Mouse (Mus musculus) heart, postnatal 0 days (tissue): Measurements from ENCODE around the gene Wipf2.

Experiments
- CTCF ChIP-seq: IDR thresholded peaks from 2 replicates; pipeline ENCODE4 v1.5.1; 2016; ENCODE audit warnings: antibody characterized with exemption, control low read depth, low read depth
- EP300 ChIP-seq: IDR thresholded peaks from 2 replicates; pipeline ENCODE4 v1.6.1; 2016; ENCODE audit warnings: antibody characterized with exemption, low read depth

DNA sequence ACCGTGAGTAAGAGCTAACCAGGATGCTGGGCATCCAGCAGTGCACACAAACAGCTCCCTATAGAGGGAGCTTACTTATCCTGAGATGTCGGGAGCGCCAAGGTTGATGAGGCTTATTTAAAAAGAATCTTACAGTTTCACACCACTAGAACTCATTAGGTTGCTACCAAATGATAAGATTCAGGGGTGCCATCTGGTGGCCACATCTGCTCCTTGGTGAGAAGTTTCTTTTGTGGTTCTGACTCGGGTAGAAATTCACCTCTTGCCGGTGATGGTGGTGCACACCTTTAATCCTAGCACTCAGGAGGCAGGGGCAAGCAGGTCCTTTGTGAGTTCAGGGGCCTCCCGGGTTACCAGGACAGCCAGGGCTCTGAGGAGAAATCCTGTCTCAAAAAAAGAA, 46.2 kb downstream of the Wipf2 start:
- TF ChIP-seq EP300 (no peak), CTCF (peak; percentile 72)
